Mouse (Mus musculus): ENCODE results near the gene Coq2. TPM values are rescaled to one million over a fixed set of nuclear protein-coding genes. Genes with fewer than 3 reads are reported as not detected.

The Coq2 gene
- polyA plus RNA-seq, 1 experiment = 43.1 TPM

DNA sequence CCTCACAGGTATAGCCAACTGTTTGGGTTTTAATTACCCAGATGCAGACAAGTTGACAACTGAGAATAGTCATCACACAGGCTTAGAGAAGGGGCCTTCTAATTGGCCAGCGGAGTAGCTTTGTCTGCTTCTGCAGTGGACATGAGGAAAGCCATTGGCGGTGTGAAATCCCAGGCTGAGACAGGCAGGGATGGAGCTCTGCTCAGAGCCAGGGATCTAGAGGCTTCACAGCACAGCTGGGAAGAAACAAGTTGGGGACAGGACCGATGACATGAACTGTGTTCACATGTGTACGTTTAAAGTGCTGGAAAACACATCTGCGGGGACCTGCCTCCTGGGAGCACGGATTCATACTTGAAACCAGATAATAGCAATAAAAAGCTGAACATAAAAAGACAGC is 48.4 kb downstream of the Coq2 start:
- Histone ChIP-seq H3K4me3 (ENCODE audit: extremely low read depth, insufficient read depth, insufficient read length) (no peak overlapping the region), H3K36me3 (ENCODE audit: control insufficient read depth, insufficient read depth, low read length) (no peaks in the 10 kb centered on the region), H3K4me1 (ENCODE audit: control insufficient read depth, insufficient read depth, insufficient read length) (no peaks in the 10 kb centered on the region; the same call in 1 of the 2 replicates), H3K27me3 (ENCODE audit: control insufficient read depth, insufficient read depth, low read length) (no peaks in the 10 kb centered on the region), H3K27ac (ENCODE audit: insufficient read depth, low read length) (no peak overlapping the region)
- DNase-seq (ENCODE audit: low read depth in 1 of 2, low spot score in 2 of 2) = no peak
- WGBS = 95% methylated on average over 6 of the region's 6 CpGs
- TF ChIP-seq CTCF (IDR thresholded peaks at IDR 0.05; ENCODE audit: extremely low read depth, insufficient read depth, insufficient read length, insufficient replicate concordance) (no peak), POLR2A (IDR thresholded peaks at IDR 0.05; ENCODE audit: low read depth, low read length) (no peak)

DNA sequence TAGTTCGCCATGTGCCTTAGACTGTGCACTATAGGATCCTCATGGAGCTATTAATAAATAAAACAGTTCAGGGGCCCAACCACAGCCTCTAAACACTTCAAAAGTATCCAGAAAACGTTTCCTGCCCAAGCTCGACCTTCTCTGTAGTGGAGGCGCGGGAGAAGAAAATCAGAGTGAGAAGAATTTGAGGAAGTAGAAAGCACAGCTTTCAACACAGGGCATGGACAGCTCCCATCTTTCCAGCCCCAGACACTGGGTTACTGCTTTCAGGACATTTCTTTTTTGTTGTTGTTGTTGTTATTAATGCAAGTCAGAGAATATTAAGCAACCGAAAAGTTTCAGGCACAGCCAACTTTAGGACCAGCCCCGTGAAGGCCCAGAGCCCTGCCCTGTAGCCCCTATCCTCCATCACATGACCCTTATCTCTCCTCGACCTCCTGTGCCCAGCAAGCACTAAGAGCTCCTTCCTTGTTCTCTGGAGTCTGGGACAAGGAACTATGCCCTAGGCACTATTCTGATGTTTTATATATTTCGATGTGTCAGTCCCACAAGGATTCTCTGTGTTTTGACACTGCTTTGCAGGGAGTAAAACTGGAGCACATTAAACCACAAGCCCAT is 50.1 kb downstream of the Coq2 start:
- Histone ChIP-seq H3K4me1 (ENCODE audit: control insufficient read depth, insufficient read depth, insufficient read length) (peaks cover 2% of the 10 kb centered on the region; the same call in 1 of the 2 replicates), H3K36me3 (ENCODE audit: control insufficient read depth, insufficient read depth, low read length) (no peaks in the 10 kb centered on the region), H3K27me3 (ENCODE audit: control insufficient read depth, insufficient read depth, low read length) (no peaks in the 10 kb centered on the region), H3K4me3 (ENCODE audit: extremely low read depth, insufficient read depth, insufficient read length) (no peak overlapping the region), H3K27ac (ENCODE audit: insufficient read depth, low read length) (no peak overlapping the region)
- TF ChIP-seq POLR2A (IDR thresholded peaks at IDR 0.05; ENCODE audit: low read depth, low read length) (no peak), CTCF (IDR thresholded peaks at IDR 0.05; ENCODE audit: extremely low read depth, insufficient read depth, insufficient read length, insufficient replicate concordance) (no peak)
- WGBS = 39% methylated on average over 9 of the region's 9 CpGs
- DNase-seq (ENCODE audit: low read depth in 1 of 2, low spot score in 2 of 2) = no peak

GRCm38 (mm10) chr5:100622509-100623163 is 52.3 kb downstream of the Coq2 start:
- H3K4me1 ChIP-seq (ENCODE audit: control insufficient read depth, insufficient read depth, insufficient read length) = peaks cover 2% of the 10 kb centered on the region; the same call in 1 of the 2 replicates
- H3K27ac ChIP-seq (ENCODE audit: insufficient read depth, low read length) = no peak overlapping the region
- no peaks in the 10 kb centered on the region for H3K36me3 ChIP-seq (ENCODE audit: control insufficient read depth, insufficient read depth, low read length)
- no peak for DNase-seq (ENCODE audit: low read depth in 1 of 2, low spot score in 2 of 2)
- H3K27me3 ChIP-seq (ENCODE audit: control insufficient read depth, insufficient read depth, low read length) = no peaks in the 10 kb centered on the region
- no peak for TF ChIP-seq POLR2A (IDR thresholded peaks at IDR 0.05; ENCODE audit: low read depth, low read length)
- TF ChIP-seq CTCF (IDR thresholded peaks at IDR 0.05; ENCODE audit: extremely low read depth, insufficient read depth, insufficient read length, insufficient replicate concordance) = no peak
- H3K4me3 ChIP-seq (ENCODE audit: extremely low read depth, insufficient read depth, insufficient read length) = no peak overlapping the region
- 92% methylated on average over 12 of the region's 12 CpGs for WGBS

GRCm38 (mm10) chr5:100621876-100622508 is 52.9 kb downstream of the Coq2 start:
- Histone ChIP-seq H3K4me3 (ENCODE audit: extremely low read depth, insufficient read depth, insufficient read length) (no peak overlapping the region), H3K27me3 (ENCODE audit: control insufficient read depth, insufficient read depth, low read length) (no peaks in the 10 kb centered on the region), H3K36me3 (ENCODE audit: control insufficient read depth, insufficient read depth, low read length) (no peaks in the 10 kb centered on the region), H3K27ac (ENCODE audit: insufficient read depth, low read length) (no peak overlapping the region), H3K4me1 (ENCODE audit: control insufficient read depth, insufficient read depth, insufficient read length) (peaks cover 2% of the 10 kb centered on the region; the same call in 1 of the 2 replicates)
- no peak for TF ChIP-seq POLR2A (IDR thresholded peaks at IDR 0.05; ENCODE audit: low read depth, low read length)
- TF ChIP-seq CTCF (IDR thresholded peaks at IDR 0.05; ENCODE audit: extremely low read depth, insufficient read depth, insufficient read length, insufficient replicate concordance) = no peak
- DNase-seq (ENCODE audit: low read depth in 1 of 2, low spot score in 2 of 2) = no peak
- WGBS = 68% methylated on average over 7 of the region's 8 CpGs

GRCm38 (mm10) chr5:100620952-100621351 is 54.0 kb downstream of the Coq2 start:
- Histone ChIP-seq H3K4me1 (ENCODE audit: control insufficient read depth, insufficient read depth, insufficient read length) (peaks cover 2% of the 10 kb centered on the region; the same call in 1 of the 2 replicates), H3K36me3 (ENCODE audit: control insufficient read depth, insufficient read depth, low read length) (no peaks in the 10 kb centered on the region), H3K4me3 (ENCODE audit: extremely low read depth, insufficient read depth, insufficient read length) (no peak overlapping the region), H3K27me3 (ENCODE audit: control insufficient read depth, insufficient read depth, low read length) (no peaks in the 10 kb centered on the region), H3K27ac (ENCODE audit: insufficient read depth, low read length) (no peak overlapping the region)
- WGBS = 64% methylated on average over 9 of the region's 9 CpGs
- no peak for TF ChIP-seq POLR2A (IDR thresholded peaks at IDR 0.05; ENCODE audit: low read depth, low read length)
- TF ChIP-seq CTCF (IDR thresholded peaks at IDR 0.05; ENCODE audit: extremely low read depth, insufficient read depth, insufficient read length, insufficient replicate concordance) = no peak
- DNase-seq (ENCODE audit: low read depth in 1 of 2, low spot score in 2 of 2) = no peak

GRCm38 (mm10) chr5:100619586-100620275 is 55.2 kb downstream of the Coq2 start:
- peaks cover 5% of the 10 kb centered on the region for H3K4me1 ChIP-seq (ENCODE audit: control insufficient read depth, insufficient read depth, insufficient read length)
- WGBS = 97% methylated on average over 15 of the region's 15 CpGs
- H3K4me3 ChIP-seq (ENCODE audit: extremely low read depth, insufficient read depth, insufficient read length) = no peak overlapping the region
- no peak for DNase-seq (ENCODE audit: low read depth in 1 of 2, low spot score in 2 of 2)
- H3K27me3 ChIP-seq (ENCODE audit: control insufficient read depth, insufficient read depth, low read length) = no peaks in the 10 kb centered on the region
- H3K27ac ChIP-seq (ENCODE audit: insufficient read depth, low read length) = no peak overlapping the region
- TF ChIP-seq POLR2A (IDR thresholded peaks at IDR 0.05; ENCODE audit: low read depth, low read length) = no peak
- no peak for TF ChIP-seq CTCF (IDR thresholded peaks at IDR 0.05; ENCODE audit: extremely low read depth, insufficient read depth, insufficient read length, insufficient replicate concordance)
- no peaks in the 10 kb centered on the region for H3K36me3 ChIP-seq (ENCODE audit: control insufficient read depth, insufficient read depth, low read length)
